Mouse (Mus musculus) bone marrow, adult 2 months (tissue): Measurements from ENCODE around the gene Fance.

Experiments
- CTCF ChIP-seq: fragments of 200-500 bp; IDR thresholded peaks from 2 replicates; pipeline ENCODE4 v1.5.1; 2011; ENCODE audit warnings: low read length, control low read depth; ENCODE audit not compliant: control insufficient read depth, insufficient read depth
- POLR2A ChIP-seq: fragments of 200-500 bp; IDR thresholded peaks from 2 replicates; pipeline ENCODE4 v1.6.1; 2011; ENCODE audit warnings: low read depth, mild to moderate bottlenecking, control low read depth, low read length, borderline replicate concordance; ENCODE audit not compliant: control insufficient read depth

- TF ChIP-seq POLR2A: no peak
- no peak for TF ChIP-seq CTCF
Measured at GRCm38 (mm10) chr17:28332915-28333546, 19.7 kb downstream of the Fance start.
